Mouse (Mus musculus) hindbrain, embryonic 16.5 days (tissue): ENCODE measurements around the gene Pcdh9. TPM values are rescaled to one million over a fixed set of nuclear protein-coding genes. Genes with fewer than 3 reads are reported as not detected.

Source experiments
- ATAC-seq: fragments of 200-750 bp; cut with Nextera tagmentation; 2 replicates; pipeline ENCODE4 v1.8.0; 2017; ENCODE audit warnings: moderate TSS enrichment, moderate library complexity
- H3K27ac ChIP-seq: fragments of 300-500 bp; sonication (generic); 2 replicates; pipeline ENCODE4 v1.5.1; 2014; ENCODE audit warnings: low read depth, mild to moderate bottlenecking, control low read depth, low read length, moderate library complexity
- H3K27me3 ChIP-seq: fragments of 300-500 bp; sonication (generic); replicated peaks from 2 replicates; pipeline ENCODE4 v1.6.1; 2014; ENCODE audit warnings: low read length; ENCODE audit not compliant: control insufficient read depth, insufficient read depth
- H3K36me3 ChIP-seq: fragments of 300-500 bp; sonication (generic); 2 replicates; pipeline ENCODE4 v1.6.1; 2014; ENCODE audit warnings: mild to moderate bottlenecking, low read length, moderate library complexity, mixed read lengths; ENCODE audit not compliant: control insufficient read depth, insufficient read depth
- H3K4me1 ChIP-seq: fragments of 300-500 bp; sonication (generic); 2 replicates; pipeline ENCODE4 v1.6.1; 2014; ENCODE audit warnings: low read depth, low read length; ENCODE audit not compliant: control insufficient read depth, insufficient read depth
- H3K4me2 ChIP-seq: fragments of 300-500 bp; sonication (generic); 2 replicates; pipeline ENCODE4 v1.6.1; 2014; ENCODE audit warnings: mild to moderate bottlenecking, low read length, control low read depth, moderate library complexity
- H3K4me3 ChIP-seq: fragments of 300-500 bp; sonication (generic); 2 replicates; pipeline ENCODE4 v1.5.1; 2014; ENCODE audit warnings: mild to moderate bottlenecking, low read length, control low read depth, moderate library complexity
- H3K9ac ChIP-seq: fragments of 300-500 bp; sonication (generic); 2 replicates; pipeline ENCODE4 v1.6.1; 2014; ENCODE audit warnings: low read depth, mild to moderate bottlenecking, control low read depth, low read length, moderate library complexity
- H3K9me3 ChIP-seq: fragments of 300-500 bp; sonication (generic); 2 replicates; pipeline ENCODE4 v1.6.1; 2014; ENCODE audit warnings: mild to moderate bottlenecking, low read length, moderate library complexity; ENCODE audit not compliant: control insufficient read depth
- WGBS: fragments of 180-500 bp; shearing (Covaris S2); extraction: QIAGEN DNeasy Blood & Tissue Kit; methylation state at CpG from one replicate; pipeline ENCODE4 v1.1.7; 2014; 5-methylcytosine and 5-hydroxymethylcytosine counted together
- polyA plus RNA-seq: library from polyadenylated mRNA; unstranded; fragments of >200 nt; fragmentation: Nextera tagmentation; extraction: Ambion mirVana; gene quantifications from 2 replicates; pipeline ENCODE4 v1.2.1, GENCODE M21; 2015

Pcdh9 gene
- polyA plus RNA-seq, 1 experiment from 2014 or later = 232 TPM

DNA sequence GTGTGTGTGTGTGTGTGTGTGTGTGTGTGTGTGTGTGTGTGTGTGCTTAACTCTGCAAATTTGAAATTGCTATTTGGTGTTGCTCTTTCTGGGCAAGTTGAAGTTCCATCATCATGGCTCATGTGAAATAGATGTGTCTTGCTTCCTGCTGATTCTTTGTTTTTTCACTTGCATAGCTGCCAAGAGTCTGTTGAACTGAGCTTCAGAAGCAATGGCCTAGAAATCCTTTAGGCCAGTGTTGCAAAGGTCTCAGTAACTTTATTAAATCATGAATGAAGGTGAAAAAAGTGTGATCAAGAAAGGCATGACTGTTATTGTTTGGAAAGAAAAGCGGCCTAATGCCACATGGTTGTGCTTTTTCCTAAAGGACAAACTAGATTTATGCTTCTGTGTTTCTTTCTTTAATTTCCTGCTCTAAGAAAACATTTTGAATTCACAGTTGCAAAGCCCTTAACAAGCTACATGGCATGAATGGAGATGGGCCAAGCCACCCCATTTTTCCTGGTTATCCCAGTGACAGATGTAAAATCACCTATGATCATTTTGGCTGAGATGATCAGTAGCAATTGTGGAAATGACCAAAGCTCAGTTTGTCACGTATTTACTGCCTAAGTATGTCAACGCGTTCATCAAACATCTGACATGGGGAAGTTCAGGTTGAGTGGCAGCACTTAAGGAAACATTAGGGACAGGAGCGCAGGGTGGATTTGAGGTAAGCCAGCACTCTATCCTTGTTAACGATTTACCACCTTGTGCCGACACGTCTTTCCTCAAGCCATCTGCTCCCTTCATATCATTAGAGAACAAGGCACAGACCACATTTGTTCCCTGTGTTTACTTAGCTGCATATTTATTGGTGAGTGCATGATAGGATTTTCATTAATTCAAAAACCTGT is 850.9 kb downstream of the Pcdh9 start:
- no peak overlapping the region for H3K27ac ChIP-seq
- peak; percentile 52; the same call in 1 of the 2 replicates for ATAC-seq
- 55% methylated on average over 8 of the region's 8 CpGs for WGBS

DNA sequence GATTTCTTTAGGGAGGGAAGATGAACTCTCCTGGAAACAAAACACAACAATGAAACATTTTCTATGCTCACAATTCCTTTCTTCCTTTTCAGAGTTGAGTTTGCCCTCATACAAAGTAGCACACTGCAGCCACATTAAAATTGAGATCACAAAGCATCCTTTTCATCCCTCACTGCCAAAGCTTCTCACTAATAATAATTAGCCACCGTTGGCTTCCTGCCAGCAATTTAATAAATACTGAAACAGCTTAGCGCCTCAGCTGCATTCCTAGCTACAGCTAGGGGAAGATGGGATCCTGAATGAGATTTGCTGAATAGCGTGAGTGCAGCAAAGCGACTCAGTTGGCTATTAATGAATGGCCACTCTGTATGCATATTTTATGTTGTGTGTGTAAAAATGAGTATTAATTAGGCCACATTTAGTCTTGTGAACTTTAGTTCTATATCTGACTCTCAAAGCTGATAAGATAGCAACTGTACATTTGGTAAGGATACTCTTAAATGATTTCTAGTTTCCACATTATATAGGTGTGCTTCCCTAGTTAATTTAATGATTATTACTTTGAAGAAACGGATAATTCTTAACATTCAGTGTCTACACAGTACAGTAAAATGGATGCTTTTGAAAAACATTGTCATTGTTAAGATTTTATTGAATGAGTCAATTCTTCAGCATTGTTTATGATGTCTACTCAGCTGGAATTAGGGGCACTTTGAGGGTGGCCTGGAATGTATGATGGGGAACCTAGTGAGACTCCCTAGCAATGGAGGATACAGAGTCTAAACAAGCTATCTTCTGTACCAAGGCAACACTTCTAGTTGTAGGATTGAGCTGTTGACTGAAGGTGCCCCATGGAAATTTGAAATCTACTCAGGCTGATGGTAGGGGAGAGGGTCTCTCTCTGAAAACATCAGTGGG is 881.1 kb downstream of the Pcdh9 start:
- 22% methylated on average over 5 of the region's 5 CpGs for WGBS

More for the DNA sequence above, 850.9 kb downstream of the Pcdh9 start:
- no peaks in the 10 kb centered on the region for H3K27me3 ChIP-seq
- H3K4me2 ChIP-seq = no peak overlapping the region
- no peaks in the 10 kb centered on the region for H3K9me3 ChIP-seq
- H3K9ac ChIP-seq = no peak overlapping the region
- H3K4me3 ChIP-seq = no peak overlapping the region
- H3K4me1 ChIP-seq = no peaks in the 10 kb centered on the region; the same call in none of the 2 replicates
- H3K36me3 ChIP-seq = no peaks in the 10 kb centered on the region

More for the DNA sequence above, 881.1 kb downstream of the Pcdh9 start:
- Histone ChIP-seq H3K4me1 (peaks cover 3% of the 10 kb centered on the region; the same call in 1 of the 2 replicates), H3K27ac (peak overlapping the region; percentile 48; the same call in 1 of the 2 replicates), H3K36me3 (no peaks in the 10 kb centered on the region), H3K9me3 (no peaks in the 10 kb centered on the region), H3K4me2 (peak overlapping the region; percentile 12; the same call in 1 of the 2 replicates), H3K9ac (no peak overlapping the region), H3K27me3 (no peaks in the 10 kb centered on the region), H3K4me3 (no peak overlapping the region)
- ATAC-seq = peak; percentile 94
